Mouse (Mus musculus) megakaryocyte, embryonic 14.5 days (primary cell): Measurements from ENCODE around the gene Ubr3.

Experiments used
- FLI1 ChIP-seq: IDR thresholded peaks from 2 replicates; pipeline ENCODE4 v1.6.1; 2012; ENCODE audit warnings: low read length, inconsistent platforms, mixed read lengths
- GATA1 ChIP-seq: IDR thresholded peaks from 3 replicates; pipeline ENCODE4 v1.6.1; 2012; ENCODE audit warnings: mixed read lengths, low read length, inconsistent platforms, borderline replicate concordance

DNA sequence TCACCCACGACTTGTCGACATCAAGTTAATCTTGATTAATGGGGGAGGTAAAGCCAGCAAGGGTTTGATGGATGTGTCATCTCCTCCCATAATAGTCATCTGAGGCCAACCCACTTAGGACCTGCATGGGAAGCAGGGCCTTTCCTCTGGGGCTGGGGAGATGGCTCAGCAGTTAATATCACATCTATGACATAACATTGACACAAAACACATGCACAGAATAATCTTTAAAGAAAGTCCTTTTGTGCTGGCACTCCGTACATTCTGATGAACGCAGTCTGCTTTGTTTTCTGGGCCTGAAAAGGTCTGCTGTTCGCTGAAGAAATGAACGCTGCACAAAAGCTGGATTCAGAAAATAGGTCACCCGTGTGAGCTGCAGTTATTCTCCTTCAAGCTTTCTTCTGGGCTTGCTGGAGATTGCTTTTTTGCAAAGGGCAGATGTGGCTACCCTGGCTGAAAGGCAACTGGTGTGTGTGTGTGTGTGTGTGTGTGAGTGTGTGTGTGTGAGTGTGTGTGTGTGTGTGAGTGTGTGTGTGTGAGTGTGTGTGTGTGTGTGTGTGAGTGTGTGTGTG lies 168.8 kb downstream of the Ubr3 start:
- TF ChIP-seq GATA1 (no peak), FLI1 (no peak)
